Mouse (Mus musculus) brain, embryonic 14.5 days (tissue): ENCODE measurements around the gene Gin1.

ENCODE experiments used
- CTCF ChIP-seq: fragments of 200-500 bp; IDR thresholded peaks from 2 replicates; pipeline ENCODE4 v1.5.1; 2012; ENCODE audit warnings: inconsistent platforms, mild to moderate bottlenecking, moderate library complexity, borderline replicate concordance; ENCODE audit not compliant: insufficient read depth, insufficient read length; ENCODE audit errors: extremely low read depth
- POLR2A ChIP-seq: fragments of 200-500 bp; IDR thresholded peaks from 2 replicates; pipeline ENCODE4 v1.6.1; 2012; ENCODE audit warnings: mild to moderate bottlenecking, inconsistent platforms, borderline replicate concordance; ENCODE audit not compliant: poor library complexity, insufficient read depth, insufficient read length, severe bottlenecking; ENCODE audit errors: extremely low read depth

GRCm38 (mm10) chr1:97821282-97821681, 51.3 kb downstream of the Gin1 start:
- TF ChIP-seq CTCF (no peak), POLR2A (no peak)
